9 mouse cellular contexts compared by ENCODE assay signal in the genomic region with DNA sequence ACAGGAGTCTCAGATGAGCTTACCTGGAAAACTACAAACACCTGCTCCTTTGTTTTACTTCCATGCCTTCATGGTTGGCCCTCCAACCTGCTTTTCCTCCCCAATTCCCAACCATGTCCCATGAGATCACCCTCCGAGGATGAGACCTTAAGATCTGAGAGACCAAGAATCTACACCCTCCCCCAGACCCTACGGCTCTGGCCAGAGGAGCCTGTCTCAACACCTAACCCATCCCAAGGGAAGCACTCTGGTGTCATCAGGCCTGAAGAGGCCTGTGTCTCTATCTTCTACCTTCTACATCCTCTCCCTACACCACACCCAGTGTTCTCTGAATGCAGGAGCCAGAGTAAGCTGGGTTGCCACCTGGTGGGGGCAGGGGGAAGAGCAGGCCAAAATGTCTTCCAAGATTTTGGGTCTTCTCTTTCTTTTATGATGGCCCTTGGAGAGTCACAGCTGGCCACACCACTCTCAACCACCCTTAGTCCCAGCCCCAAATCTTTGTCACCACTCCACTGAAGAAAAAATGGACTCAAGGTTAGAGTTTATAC. TPM values are rescaled to one million over a fixed set of nuclear protein-coding genes. Genes with fewer than 3 reads are reported as not detected.
A peak's percentile ranks its signal among the peaks of the same experiment; 100 is the strongest.
DNase-seq lines count a peak whose midpoint lies in the region; ATAC-seq lines count a peak whose summit lies in the region.
"Had no signal": no experiment of that assay in that cellular context is flagged by ENCODE, and none has a peak within 500 bp of the region (broad histone marks: within the 10 kb centered on the region; RNA-seq: fewer than 3 reads in every experiment).

No protein-coding gene starts in this region.

- intact Hi-C loops in heart, postnatal 36 days (cut with DNase I), result no loop called here

- H3K9ac ChIP-seq in hindbrain, embryonic 11.5 days (ENCODE audit: low read depth, low read length), result no peak overlapping the region
- H3K9ac ChIP-seq in hindbrain, embryonic 12.5 days, result no peak overlapping the region
- H3K9ac ChIP-seq: embryonic facial prominence, embryonic 15.5 days had no signal

- H3K4me1 ChIP-seq in hindbrain, embryonic 11.5 days (replicated peaks; ENCODE audit: control insufficient read depth, insufficient read depth, low read length), result no peaks in the 10 kb centered on the region
- H3K4me1 ChIP-seq in hindbrain, embryonic 12.5 days, result no peaks in the 10 kb centered on the region
- H3K4me1 ChIP-seq: embryonic facial prominence, embryonic 15.5 days had no signal

- DNase-seq in hindbrain, embryonic 11.5 days (ENCODE audit: low spot score), result peak; percentile 64
- peak; percentile 55 for DNase-seq in A20 (ENCODE audit: low read depth, low spot score)
- DNase-seq in MN1 (ENCODE audit: low spot score), result peak; percentile 62
- peak; percentile 67 for DNase-seq in retina, postnatal 1 day
- no peak for DNase-seq in heart, postnatal 36 days
- DNase-seq in right cerebral cortex, adult 18-20 months, result no peak

- H3K9me3 ChIP-seq in hindbrain, embryonic 11.5 days (ENCODE audit: control insufficient read depth, low read length), result no peaks in the 10 kb centered on the region
- no peaks in the 10 kb centered on the region for H3K9me3 ChIP-seq in hindbrain, embryonic 12.5 days (replicated peaks)
- H3K9me3 ChIP-seq: embryonic facial prominence, embryonic 15.5 days had no signal

- H3K4me2 ChIP-seq in hindbrain, embryonic 11.5 days (replicated peaks; ENCODE audit: low read depth, low read length), result no peak overlapping the region
- no peak overlapping the region for H3K4me2 ChIP-seq in hindbrain, embryonic 12.5 days (replicated peaks)
- H3K4me2 ChIP-seq: embryonic facial prominence, embryonic 15.5 days had no signal

- no peak for ATAC-seq in hindbrain, embryonic 11.5 days (ENCODE audit: low FRiP score)
- ATAC-seq in hindbrain, embryonic 12.5 days (ENCODE audit: low FRiP score), result no peak
- peak; percentile 61 for ATAC-seq in erythroid progenitor cell, adult 5-6 weeks (replicated peaks; ENCODE audit: low FRiP score, poor library complexity, severe bottlenecking)

- peaks cover 4% of the 10 kb centered on the region; the same call in 1 of the 2 replicates for H3K36me3 ChIP-seq in hindbrain, embryonic 11.5 days (ENCODE audit: control insufficient read depth, insufficient read depth, low read length)
- H3K36me3 ChIP-seq in hindbrain, embryonic 12.5 days, result peaks cover 45% of the 10 kb centered on the region

- no peak overlapping the region for H3K27ac ChIP-seq in hindbrain, embryonic 11.5 days (ENCODE audit: low read depth, low read length)
- no peak overlapping the region for H3K27ac ChIP-seq in hindbrain, embryonic 12.5 days
- H3K27ac ChIP-seq: embryonic facial prominence, embryonic 15.5 days had no signal

- no peaks in the 10 kb centered on the region for H3K27me3 ChIP-seq in hindbrain, embryonic 11.5 days (ENCODE audit: control insufficient read depth, insufficient read depth, low read length)
- H3K27me3 ChIP-seq in hindbrain, embryonic 12.5 days, result no peaks in the 10 kb centered on the region
- H3K27me3 ChIP-seq: embryonic facial prominence, embryonic 15.5 days had no signal

- 91% methylated on average over 2 of the region's 2 CpGs for WGBS in hindbrain, embryonic 11.5 days
- 94% methylated on average over 2 of the region's 2 CpGs for WGBS in hindbrain, embryonic 12.5 days

- no peak overlapping the region for H3K4me3 ChIP-seq in hindbrain, embryonic 11.5 days (ENCODE audit: low read depth, low read length)
- no peak overlapping the region for H3K4me3 ChIP-seq in hindbrain, embryonic 12.5 days
- H3K4me3 ChIP-seq: embryonic facial prominence, embryonic 15.5 days had no signal

RNA-seq across cellular contexts. Expression of a gene that starts 34.1 kb away (rescaled TPM):
- polyA plus RNA-seq in hindbrain, embryonic 11.5 days (2014; fragmentation: Nextera tagmentation; extraction: Ambion mirVana), result 14.0 and 14.2 TPM in 2 replicates
- 21.8 and 22.3 TPM in 2 replicates for polyA plus RNA-seq in hindbrain, embryonic 12.5 days (2016; fragmentation: Nextera tagmentation; extraction: Ambion mirVana)
- total RNA-seq in erythroid progenitor cell, adult 5-6 weeks (2015; ENCODE audit: low replicate concordance), result 0.42 TPM in 1 of 2 replicates, not detected in the other
- total RNA-seq in erythroid progenitor cell, adult 5-6 weeks (2017; ENCODE audit: low replicate concordance), result 3.3 and 7.1 TPM in 2 replicates
- 100 to 1,000 TPM; 117 to 139 TPM for total RNA-seq in heart, postnatal 36 days (2021)

Comparison
In these comparisons a context has a peak if more than half of its experiments do, and no peak if none do; other contexts are left out.
1. DNase-seq: peak in hindbrain, embryonic 11.5 days (single experiment), A20 (single experiment), MN1 (single experiment) and retina, postnatal 1 day (single experiment); none in heart, postnatal 36 days (0 of 2) and right cerebral cortex, adult 18-20 months (single experiment).
2. RNA of a gene that starts 34.1 kb away (total RNA-seq): 117 to 139 TPM in heart, postnatal 36 days; 0.42 to 7.1 TPM in erythroid progenitor cell, adult 5-6 weeks; every median in the first group is over 10 times any median in the second.